Mouse (Mus musculus) gonadal fat pad, adult 2 months (tissue): ENCODE results near the gene Itgb5. TPM values are rescaled to one million over a fixed set of nuclear protein-coding genes. Genes with fewer than 3 reads are reported as not detected.

Experiments used
- DNase-seq: peaks from one replicate; pipeline ENCODE4 v3.0.0-alpha.2; 2012; ENCODE audit warnings: low read depth
- polyA plus RNA-seq: library from polyadenylated mRNA; depleted of rRNA; stranded (reverse); fragments of >200 nt; gene quantifications from 2 replicates; pipeline ENCODE4 v1.2.3, GENCODE M21; 2012

Itgb5 gene
- polyA plus RNA-seq, 1 experiment, result 118 TPM

DNA sequence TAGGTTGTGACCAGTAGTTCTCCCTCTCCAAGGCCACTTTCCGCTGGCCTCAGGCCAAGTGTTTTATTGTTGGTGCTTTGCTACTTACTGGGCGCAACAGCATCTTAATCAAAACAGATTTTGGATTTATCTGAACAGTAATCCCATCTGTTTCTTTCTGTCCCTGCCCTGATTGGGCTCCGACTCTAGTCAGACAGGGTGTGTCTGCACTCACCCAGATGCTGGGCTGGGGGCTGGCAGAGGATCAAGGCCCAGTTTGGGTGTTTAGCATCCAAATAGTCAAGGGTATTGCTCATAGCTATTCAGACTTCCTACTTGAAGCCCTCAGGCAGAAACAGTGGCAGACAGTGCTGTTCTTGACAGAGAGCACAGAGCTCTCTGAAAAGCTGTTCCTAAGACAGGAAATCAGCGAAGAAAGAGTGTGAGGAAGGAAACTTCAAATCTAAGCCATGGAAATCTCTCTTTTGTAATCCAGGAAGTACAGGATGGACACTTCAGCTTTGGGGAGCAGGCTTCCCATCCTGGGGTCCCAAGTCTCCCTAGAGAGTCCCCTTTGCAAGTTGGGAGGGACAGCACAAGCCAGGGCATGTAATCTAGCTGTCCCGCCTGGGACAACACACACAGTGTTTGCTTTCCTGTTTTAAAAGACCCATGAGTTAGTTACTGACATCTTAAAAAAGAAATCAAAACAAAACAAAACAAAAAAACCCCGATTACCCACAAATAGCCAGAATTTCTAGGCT, 48.7 kb downstream of the Itgb5 start:
- no peak for DNase-seq

DNA sequence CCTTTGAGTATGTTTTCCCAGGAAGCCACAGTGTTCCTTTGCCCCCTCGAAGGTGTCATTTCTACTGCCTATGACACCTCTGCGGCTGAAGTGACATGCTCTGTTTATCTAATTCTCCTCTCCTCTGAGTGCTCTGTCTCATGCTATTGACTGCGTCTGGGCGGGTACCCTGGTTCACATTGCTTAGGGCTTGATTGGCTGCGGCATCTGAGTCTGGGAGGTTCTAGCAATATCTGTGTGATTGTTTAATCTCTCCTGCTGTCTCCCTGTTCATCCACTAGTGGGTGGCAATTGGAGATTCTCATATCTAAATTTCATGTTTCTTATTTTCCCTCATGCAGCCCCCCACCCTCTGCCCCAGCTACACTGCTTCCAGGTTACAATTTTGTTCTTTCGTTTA, 49.6 kb downstream of the Itgb5 start:
- DNase-seq, result no peak

DNA sequence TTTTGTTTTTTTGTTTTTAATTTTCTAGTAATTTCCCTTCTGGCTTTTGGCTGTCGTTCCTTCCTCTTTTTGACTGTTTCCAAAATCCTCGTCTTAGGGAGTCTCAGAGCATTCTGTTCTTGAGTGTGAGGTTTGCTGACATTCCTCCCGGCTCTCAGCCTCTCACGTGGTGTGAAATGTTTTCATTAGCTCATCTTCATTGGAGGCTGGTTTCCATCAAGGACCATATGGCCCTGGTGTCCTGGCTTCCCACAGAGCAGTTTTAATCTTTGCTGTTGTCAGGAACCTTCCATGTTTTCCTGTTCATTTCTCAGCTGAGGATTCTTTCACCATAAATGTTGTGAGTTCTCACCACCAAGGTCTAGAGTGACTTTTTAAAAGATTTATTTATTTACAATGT, 50.1 kb downstream of the Itgb5 start:
- DNase-seq, result no peak

DNA sequence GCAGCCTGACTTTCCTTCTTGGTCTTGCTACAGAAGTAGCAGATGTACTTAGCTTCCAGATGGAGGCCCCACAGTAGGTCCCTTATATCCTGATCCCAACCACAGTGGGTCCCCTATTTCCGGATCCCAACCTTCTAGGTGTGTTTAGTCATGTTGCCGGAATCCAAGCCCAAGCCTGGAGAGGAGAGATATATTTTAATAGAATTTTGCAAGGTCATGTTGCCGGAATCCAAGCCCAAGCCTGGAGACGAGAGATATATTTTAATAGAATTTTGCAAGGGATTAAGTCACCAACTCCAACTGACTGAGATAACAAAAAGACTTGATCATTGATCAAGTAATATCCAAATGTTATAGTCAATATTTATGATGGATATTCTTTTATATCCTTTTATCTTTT, 51.3 kb downstream of the Itgb5 start:
- DNase-seq, result no peak

DNA sequence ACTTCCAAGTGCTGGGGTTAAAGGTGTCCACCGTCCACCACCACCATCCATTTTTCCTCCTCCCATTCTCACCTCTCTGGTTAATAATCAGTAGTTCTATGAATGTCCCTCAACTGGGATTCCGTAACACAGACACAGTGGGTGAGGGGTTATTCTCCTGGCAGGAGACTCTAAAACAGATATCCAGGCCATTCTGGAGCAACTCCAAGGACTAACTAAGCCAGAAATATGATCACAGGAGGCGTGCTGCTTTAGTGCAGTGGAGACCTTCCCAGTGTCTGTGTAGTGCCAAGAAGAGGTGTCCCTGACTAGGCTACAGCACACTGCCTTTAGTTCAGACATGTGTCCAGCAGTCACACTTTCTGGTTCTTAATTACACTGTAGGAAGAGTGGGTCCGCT, 53.1 kb downstream of the Itgb5 start:
- DNase-seq, result peak; percentile 69

DNA sequence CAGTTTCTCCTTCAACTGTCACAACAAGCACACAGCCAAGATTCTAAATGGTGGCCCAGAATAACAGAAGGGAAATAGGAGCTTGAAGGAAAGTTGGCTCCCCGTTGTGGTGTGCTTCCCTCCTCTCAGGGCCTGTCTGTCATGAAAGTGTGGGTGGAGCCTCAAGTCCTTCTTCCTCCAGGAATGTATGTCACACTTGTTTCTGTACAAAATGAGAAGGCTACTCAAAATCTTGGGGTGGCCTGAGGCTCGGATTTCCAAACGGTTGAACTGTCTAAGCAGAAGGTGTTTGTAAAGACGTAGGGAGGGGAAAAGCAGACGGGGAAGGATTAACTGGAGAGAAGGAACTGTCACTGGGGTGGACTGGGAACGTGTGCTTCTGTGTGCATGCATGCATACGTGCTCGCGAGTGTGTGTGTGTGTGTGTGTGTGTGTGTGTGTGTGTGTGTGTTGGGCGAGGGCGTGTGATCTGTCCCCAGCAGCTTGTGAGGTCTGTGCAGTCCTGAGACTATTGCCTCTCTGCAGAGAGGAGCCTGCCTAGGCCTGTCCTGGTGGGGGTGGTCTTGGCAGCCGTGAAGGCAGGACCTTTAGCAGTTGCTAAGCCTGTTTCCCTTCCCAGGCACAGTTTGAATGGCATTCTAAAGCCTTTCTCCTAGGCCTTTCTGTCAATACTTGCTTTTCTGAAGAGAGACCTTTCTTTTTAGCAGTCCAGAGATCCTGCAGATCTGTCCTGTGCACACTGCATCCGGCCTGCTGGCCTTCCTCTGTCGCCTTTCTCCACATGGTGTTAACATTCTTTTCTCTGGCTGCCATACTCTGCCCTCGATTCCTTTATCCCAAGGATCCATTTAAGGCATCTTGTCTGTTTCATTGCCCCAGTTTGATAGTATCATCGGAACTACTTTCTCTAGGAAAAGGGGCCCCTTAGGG, 53.8 kb downstream of the Itgb5 start:
- peak; percentile 62 for DNase-seq

DNA sequence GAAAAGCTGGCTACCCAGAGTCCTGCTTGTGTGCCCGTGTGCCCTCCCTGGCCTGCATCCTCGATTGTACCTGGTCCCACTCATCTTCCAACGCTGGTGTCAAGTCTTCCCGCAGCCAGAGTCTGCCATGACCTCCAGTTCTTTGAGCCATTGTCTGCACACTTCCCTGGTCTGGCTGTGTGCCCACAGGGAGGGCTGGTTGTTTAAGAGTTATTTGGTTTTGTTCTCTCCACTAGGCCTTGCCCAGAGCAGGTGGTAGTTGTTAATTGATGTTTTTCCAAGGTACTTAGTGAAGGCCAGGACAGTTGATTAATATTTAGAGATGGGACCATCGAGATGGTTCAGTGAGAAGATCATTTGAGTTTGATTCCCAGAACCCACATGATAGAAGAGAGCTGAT, 54.7 kb downstream of the Itgb5 start:
- no peak for DNase-seq

DNA sequence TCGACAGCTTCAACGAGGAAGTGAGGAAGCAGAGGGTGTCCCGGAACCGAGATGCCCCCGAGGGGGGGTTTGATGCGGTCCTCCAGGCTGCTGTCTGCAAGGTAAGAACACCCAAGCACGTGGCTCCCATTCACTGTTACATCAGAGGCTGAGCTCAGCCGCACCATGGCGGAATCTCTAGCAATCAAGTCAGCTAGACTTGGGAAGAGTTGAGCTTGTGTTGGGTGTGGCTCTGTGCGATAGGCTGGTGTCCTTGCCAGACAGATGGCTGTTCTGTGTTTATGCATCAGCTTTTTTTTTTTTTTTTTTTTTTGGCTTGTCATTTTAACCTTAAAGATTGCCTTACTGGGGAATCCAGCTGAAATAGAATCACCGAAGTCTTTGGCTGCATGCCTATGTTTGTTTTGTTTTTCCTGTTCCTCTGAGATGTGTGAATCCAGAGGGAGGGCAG, 55.6 kb downstream of the Itgb5 start:
- DNase-seq, result no peak

DNA sequence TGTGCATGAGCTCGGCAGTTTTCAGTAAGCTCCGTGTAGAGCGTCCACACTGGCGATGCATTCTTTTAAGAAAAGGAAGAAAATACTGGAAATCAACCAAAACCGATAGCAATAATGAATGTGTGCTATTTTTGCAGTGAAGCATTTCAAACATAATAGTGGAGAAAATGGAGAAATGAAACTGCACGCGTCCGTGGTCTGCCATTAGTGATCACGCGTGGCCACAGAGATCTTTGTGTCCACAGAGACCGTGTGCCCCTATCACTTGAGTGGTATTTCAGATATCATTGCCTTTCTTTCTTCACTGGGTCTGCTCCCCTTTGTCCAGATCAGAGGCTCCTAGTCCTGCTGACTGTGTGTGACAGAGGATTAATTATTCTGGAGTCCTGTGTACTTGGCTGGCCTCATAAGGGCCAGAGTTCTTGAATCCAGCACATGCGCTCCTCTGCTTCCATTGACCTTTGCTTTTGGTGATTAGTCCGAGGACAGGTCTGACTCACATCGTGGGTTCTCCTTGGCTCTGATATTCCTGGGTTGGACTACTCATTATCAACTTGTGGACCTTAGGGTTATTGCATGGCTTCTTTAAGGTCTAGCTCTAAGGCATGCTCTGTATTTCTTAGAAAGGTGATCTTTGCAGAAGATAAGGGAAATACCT, 56.3 kb downstream of the Itgb5 start:
- DNase-seq, result no peak

DNA sequence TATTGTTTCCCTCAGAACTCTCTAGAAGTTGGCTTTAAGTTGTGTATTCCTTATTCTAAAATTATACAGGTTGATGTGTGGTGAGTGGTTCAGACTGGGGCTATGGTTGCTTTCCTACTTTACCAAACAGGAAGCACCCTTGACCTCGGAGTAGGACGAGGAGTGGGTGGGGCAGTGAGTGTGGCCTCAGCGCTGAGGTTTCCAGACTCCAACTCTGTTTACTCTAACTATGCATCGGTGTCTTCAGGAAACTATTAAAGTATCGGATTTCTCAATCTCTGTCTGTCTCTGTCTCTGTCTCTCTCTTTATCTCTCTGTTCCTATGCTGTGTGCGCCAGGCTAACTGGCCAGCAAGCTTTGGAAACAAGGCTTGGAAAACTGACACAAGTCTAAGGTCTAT, 57.2 kb downstream of the Itgb5 start:
- no peak for DNase-seq

DNA sequence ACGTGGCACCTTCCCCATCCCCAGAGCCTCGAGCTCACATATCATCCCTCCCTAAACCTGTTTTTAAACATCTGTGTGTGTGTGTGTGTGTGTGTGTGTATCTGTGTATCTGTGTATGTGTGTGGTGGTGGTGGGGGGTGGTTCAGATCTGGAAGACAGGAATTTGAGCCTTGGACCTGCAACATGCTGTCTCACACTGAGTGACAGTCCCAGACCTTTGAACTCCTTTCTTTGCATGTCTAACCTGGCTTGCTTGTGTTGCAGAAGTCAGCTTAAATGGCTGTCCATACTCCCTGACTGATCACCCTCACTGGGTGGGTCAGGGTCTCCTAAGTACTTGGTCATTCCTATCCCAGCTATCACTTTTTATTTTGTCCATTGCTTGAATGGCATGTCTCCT, 58.5 kb downstream of the Itgb5 start:
- no peak for DNase-seq

DNA sequence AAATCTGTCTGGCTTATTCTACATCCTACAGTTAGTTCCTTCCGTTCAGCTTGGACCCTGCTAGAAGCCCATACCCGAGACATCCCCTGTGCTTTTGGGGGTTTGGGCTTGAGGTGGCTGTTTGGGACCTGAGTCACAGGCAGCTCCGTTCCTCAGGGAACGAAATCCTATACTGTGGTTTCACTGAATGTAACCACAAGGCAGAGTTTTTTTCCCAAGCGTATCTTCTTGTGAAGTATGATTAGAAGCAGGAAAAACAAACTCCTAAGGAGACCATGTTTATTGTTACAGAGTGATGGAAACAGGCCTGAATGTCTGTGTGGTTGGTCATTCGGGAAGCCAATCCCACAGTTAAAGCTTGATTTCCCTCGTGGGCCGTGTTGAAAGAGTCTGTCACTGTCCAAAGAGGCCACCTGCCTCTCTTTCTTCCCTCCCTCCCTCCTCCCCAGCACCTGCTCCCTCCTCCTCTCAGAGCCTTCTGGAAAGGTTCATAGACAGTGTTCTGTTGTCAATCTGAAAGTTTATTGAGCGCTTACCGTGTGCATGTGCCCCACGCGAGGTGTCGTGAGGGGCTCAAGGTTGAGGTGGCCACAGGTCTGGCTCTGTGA, 59.6 kb downstream of the Itgb5 start:
- DNase-seq, result no peak

DNA sequence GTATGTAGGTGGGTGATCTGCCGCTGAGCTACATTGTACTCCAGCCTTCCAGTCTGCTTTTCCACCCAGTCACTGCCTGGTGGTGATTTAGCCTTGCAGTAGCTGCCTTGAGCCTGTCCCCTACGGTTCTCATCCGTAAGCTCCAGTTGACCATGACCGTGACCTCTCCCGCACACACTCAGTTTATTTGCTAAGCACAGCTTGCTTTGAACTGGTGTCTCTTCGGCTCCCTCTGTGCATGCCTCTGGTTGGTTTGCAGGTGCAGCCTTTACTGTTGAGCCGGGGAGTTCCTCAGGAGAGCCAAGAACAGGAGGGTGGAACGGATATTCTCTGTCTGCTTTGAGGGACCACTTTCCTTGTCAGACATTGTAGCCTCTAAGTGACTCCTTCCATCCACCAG, 61.6 kb downstream of the Itgb5 start:
- no peak for DNase-seq

DNA sequence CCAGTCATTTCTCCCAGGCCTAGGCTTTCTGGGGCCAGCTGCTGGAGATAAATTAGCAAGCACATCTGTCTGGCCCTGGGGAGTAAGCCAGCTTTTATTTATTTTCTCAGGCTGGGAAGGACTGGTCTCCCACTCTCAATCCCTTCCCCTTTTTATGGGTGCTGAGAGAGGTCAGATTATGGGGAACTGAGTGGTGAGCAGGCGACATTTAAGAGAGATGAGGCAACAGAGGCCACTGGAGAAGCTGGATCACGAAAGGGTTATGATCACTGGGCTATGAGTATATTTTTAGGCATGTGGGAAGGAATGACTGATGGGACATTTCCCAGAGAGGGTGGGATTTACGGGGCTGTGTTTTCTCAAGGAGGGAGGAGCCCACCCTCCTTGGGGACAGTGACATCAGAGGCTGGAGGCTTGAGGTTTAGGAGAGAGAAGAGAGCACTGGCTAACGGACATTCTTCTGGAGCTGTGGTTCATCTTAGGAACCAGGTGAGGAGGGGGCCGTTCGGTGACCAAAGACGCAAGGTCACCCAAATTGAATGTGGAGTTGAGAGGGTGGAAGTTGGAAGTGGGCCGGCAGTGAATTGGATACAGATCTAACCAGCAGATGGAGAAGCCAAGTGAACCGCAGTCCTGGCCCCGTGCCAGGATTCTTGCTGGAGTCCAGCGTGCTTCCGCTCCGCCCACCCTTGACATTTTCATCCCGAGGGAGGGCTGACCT, 62.3 kb downstream of the Itgb5 start:
- DNase-seq, result no peak

DNA sequence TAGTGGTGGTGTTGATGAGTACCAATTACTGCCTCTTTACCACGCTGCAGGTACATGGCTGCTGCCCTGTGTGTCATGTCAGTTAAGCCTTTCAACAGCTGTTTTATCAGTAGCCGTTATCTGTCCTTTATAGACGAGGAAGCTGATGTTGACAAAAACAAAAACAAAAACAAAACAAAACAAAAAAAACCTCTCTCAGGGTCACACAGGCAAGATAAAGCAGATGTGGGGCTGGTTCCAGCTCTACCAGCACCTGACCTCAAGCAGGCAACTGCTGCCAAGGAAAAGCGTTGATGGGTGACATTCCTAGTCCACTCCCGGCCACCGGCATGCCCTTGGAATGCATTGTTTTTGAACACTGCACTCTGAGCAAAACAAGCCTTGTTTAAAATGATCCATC, 63.1 kb downstream of the Itgb5 start:
- DNase-seq, result no peak

DNA sequence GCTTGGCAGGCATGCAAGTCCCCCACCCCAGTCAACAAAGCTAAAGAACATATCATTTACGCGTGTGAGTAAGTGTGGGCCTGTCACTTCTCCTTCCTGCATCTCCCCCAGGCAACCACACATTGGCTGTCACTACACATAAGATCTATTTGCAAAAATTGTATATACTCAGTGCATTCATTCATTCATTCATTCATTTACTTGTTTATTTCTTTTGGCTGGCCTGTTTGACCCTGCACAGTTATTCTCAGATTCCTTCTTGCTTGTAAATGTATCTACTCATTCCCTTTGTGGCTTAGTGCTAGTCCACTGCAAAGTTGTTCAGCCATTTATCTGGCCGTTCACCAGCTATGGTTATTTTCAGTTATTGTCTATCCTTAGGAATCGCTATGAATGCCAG, 64.3 kb downstream of the Itgb5 start:
- no peak for DNase-seq

DNA sequence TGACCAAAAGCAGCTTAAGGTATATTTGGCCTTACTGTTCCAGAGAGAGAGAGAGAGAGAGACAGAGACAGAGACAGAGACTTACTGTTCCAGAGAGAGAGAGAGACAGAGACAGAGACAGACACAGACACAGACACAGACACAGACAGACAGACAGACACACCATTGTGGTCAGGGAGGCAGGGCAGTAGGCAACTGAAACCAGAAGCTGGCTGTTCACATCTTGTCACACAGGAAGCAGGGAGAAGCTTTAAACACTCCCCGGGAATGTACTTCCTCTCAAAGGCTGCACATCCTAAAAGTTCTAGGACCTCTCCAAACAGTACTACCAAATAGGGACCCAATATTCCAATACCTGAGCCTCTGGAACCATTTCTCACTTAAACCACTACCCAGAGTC, 65.0 kb downstream of the Itgb5 start:
- no peak for DNase-seq

DNA sequence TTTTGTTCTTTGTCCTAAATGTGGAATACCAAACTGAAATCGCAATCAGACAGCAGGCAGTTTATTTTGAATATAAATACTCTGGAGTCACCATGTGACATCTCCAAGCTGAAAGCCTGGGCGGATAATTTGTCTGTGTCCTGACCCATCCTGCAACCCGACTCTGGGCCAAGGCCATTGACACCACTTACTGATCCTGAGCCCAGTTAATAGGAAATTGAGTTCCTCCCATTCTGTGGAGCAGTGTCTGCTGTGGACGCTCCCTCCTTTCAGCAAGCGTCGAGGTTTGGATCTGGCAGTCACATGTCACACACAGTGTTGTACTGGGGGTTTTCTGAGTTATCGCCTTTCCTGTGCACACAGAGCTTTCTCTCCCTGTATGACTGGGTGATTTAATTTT, 66.2 kb downstream of the Itgb5 start:
- no peak for DNase-seq

DNA sequence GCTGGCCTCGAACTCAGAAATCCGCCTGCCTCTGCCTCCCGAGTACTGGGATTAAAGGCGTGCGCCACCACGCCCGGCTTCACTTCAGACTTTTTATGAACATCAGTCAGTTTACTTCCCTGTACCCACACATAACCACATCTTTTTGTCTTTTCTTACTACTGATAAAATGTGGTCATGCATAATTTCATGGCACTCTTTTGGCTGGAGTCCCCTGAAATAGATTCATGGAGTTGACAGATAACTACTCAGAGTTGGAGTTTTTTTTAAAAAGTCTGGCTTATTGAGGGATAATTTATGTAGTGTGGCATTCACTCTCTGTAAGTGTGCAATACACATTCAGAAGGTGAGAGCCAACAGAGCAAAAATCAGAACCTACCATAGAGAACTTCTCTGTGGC, 67.3 kb downstream of the Itgb5 start:
- DNase-seq, result no peak

DNA sequence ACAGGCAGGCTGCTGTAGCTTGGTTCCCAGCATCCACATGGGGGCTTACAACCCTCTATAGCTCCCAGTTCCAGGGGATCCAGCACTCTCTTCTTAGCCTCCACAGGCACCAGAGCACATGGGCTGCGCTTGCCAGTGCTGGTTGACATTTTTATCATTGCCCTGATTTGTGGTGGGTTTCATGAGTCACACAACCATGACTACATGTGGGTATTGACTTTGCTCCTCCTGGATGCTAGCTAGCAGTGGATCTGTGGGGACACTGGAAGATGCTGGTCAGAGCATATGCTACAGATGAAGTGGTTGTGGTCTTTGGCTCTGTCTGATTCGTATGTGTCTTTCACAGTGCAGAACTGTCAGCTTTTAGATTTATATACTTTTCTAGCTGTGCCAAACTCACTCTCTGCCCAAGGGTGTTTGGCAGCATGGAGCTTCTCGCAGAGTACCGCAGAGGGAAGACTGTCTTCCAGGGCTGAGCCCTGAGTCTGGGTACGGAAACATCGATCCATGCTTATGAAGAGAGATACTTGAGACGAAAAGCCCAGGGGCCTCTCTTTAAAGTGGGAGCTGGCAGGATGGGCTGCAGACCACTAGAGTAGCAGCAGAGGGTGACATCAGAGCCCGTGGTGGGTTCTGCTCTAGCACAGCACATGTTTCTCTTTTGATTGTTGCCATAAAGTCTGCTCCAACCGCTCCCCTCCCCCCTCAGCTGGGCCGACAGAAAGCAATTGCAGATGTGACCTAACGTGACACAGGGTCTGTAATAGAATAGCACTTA, 74.4 kb downstream of the Itgb5 start:
- DNase-seq, result no peak

DNA sequence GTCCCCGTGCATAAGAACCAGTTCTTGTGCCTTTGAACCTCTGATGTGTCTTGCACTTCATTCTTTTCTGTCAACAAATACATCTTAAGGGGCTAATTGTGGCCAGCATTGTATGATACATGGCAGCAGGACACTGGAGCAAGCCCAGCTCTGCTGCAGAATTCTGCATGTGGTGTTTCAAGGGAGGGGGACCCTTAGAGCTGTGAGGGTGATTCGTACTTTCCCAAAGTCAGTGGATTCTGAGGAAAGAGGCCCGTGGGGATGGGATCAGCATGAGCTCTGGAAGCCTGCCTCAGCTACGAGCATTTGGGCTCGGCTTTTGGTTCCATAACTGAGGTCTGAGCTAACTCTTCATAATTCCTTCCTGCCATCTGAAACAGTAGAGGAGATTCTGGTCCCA, 75.1 kb downstream of the Itgb5 start:
- DNase-seq, result no peak
